Mouse (Mus musculus): ENCODE data around the gene Cpa3.

Cpa3 gene

GRCm38 (mm10) chr3:20242050-20242449 is at the start of gene Cpa3:
Cpa3 (minus strand) TSS chr3:20242181.
- DNase-seq (ENCODE audit: extremely low spot score) = no peak

GRCm38 (mm10) chr3:20291370-20291769 is 49.4 kb upstream of the Cpa3 start:
- DNase-seq (ENCODE audit: extremely low spot score) = no peak

GRCm38 (mm10) chr3:20288761-20289160 is 46.8 kb upstream of the Cpa3 start:
- no peak for DNase-seq (ENCODE audit: extremely low spot score)

GRCm38 (mm10) chr3:20281796-20282195 is 39.8 kb upstream of the Cpa3 start:
- no peak for DNase-seq (ENCODE audit: extremely low spot score)

GRCm38 (mm10) chr3:20275633-20276032 is 33.7 kb upstream of the Cpa3 start, which contains the start of gene Cpb1:
Cpb1 (minus strand) TSS chr3:20275733.
- no peak for DNase-seq (ENCODE audit: extremely low spot score)

GRCm38 (mm10) chr3:20254566-20255479 is 12.8 kb upstream of the Cpa3 start:
- DNase-seq (ENCODE audit: extremely low spot score) = peak; percentile 10

- DNase-seq (ENCODE audit: extremely low spot score) = no peak
Measured at GRCm38 (mm10) chr3:20243913-20244312, 1.9 kb upstream of the Cpa3 start.

- DNase-seq (ENCODE audit: extremely low spot score) = no peak
Measured at GRCm38 (mm10) chr3:20239741-20240140, 2.2 kb downstream of the Cpa3 start.

- DNase-seq (ENCODE audit: extremely low spot score) = no peak
Measured at GRCm38 (mm10) chr3:20236965-20237364, 5.0 kb downstream of the Cpa3 start.

- no peak for DNase-seq (ENCODE audit: extremely low spot score)
Measured at GRCm38 (mm10) chr3:20229027-20229426, 13.0 kb downstream of the Cpa3 start.

GRCm38 (mm10) chr3:20225429-20225828 is 16.6 kb downstream of the Cpa3 start:
- DNase-seq (ENCODE audit: extremely low spot score) = no peak

GRCm38 (mm10) chr3:20222926-20223698 is 18.9 kb downstream of the Cpa3 start:
- no peak for DNase-seq (ENCODE audit: extremely low spot score)

GRCm38 (mm10) chr3:20222136-20222535 is 19.8 kb downstream of the Cpa3 start:
- DNase-seq (ENCODE audit: extremely low spot score) = no peak

- peak; percentile 45 for DNase-seq (ENCODE audit: extremely low spot score)
Measured at GRCm38 (mm10) chr3:20198869-20199268, 43.1 kb downstream of the Cpa3 start.

GRCm38 (mm10) chr3:20197878-20198277 is 44.1 kb downstream of the Cpa3 start:
- DNase-seq (ENCODE audit: extremely low spot score) = no peak

GRCm38 (mm10) chr3:20188976-20189675 is 52.9 kb downstream of the Cpa3 start:
- DNase-seq (ENCODE audit: extremely low spot score) = no peak

GRCm38 (mm10) chr3:20172394-20172793 is 69.6 kb downstream of the Cpa3 start:
- no peak for DNase-seq (ENCODE audit: extremely low spot score)

- DNase-seq (ENCODE audit: extremely low spot score) = no peak
Measured at GRCm38 (mm10) chr3:20167487-20167886, 74.5 kb downstream of the Cpa3 start.

Measured in embryo, embryonic 9.5 days (tissue).